Comparison of ENCODE assay signal across 8 mouse cellular contexts in the genomic region with DNA sequence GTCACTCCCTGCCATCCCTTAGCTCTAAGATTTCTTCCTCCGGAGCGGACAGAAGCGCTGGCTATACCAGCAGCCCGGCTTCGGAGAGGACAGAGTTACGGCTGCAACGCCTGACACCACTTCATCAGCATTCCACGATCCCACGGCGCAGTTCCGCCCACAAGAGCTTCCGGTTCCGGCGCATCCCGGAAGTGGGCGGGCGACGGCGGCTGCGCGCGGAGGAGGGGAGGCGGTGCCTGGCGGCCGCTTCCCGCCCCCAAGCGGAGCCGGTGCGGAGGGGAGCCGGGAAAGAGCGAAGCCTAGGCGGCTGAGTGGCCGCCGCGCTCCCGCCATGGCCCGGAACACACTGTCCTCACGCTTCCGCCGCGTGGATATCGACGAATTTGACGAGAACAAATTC. TPM values are rescaled to one million over a fixed set of nuclear protein-coding genes. Genes with fewer than 3 reads are reported as not detected.
DNase-seq lines count a peak whose midpoint lies in the region; ATAC-seq and TF ChIP-seq lines count a peak whose summit lies in the region.

No protein-coding gene starts in this region.

- peak overlapping the region; percentile 93 for H3K4me3 ChIP-seq in gastrocnemius, adult 2 months
- peak overlapping the region; percentile 62 for H3K4me3 ChIP-seq in hindbrain, postnatal 0 days (ENCODE audit: low read length)
- peak overlapping the region; percentile 95 for H3K4me3 ChIP-seq in left cerebral cortex, adult 2 months
- H3K4me3 ChIP-seq in macrophage (ENCODE audit: inconsistent target) = peak overlapping the region; percentile 94

- peaks cover 32% of the 10 kb centered on the region for H3K4me1 ChIP-seq in hindbrain, postnatal 0 days (ENCODE audit: insufficient read depth, low read length)

- no peaks in the 10 kb centered on the region for H3K9me3 ChIP-seq in hindbrain, postnatal 0 days (ENCODE audit: low read length)

- peak overlapping the region; percentile 83 for H3K9ac ChIP-seq in hindbrain, postnatal 0 days (replicated peaks; ENCODE audit: low read length)

- ATAC-seq in activated CD4-positive, CD25-positive, alpha-beta regulatory T cell, adult 4 months = peak; percentile 65
- ATAC-seq in common myeloid progenitor, adult 5-6 weeks (replicated peaks; ENCODE audit: low read depth, poor library complexity, severe bottlenecking) = peak; percentile 60
- ATAC-seq in hindbrain, postnatal 0 days = peak; percentile 89

- peaks cover 2% of the 10 kb centered on the region; the same call in 1 of the 2 replicates for H3K36me3 ChIP-seq in hindbrain, postnatal 0 days (ENCODE audit: insufficient read depth, low read length)
- 0 out of 2 replicates have a peak, but pooled peaks cover 8% of the 10 kb centered on the region for H3K36me3 ChIP-seq in macrophage (ENCODE audit: inconsistent target)

- peak; percentile 97 for DNase-seq in gastrocnemius, adult 2 months
- DNase-seq in hindbrain, postnatal 0 days (ENCODE audit: low spot score) = peak; percentile 97
- peak; percentile 94 to 97 for DNase-seq in left cerebral cortex, adult 2 months (ENCODE audit: extremely low spot score in 1 of 2, low spot score in 2 of 2)
- DNase-seq in retina, postnatal 7 days (ENCODE audit: low read depth, low spot score) = peak; percentile 91
- peak; percentile 87 to 91 for DNase-seq in urinary bladder, adult 18-20 months (ENCODE audit: low spot score in 2 of 2)

- 3% methylated on average over 44 of the region's 44 CpGs for WGBS in hindbrain, postnatal 0 days
- under 1% methylated on average over 43 of the region's 44 CpGs for WGBS in macrophage (ENCODE audit: missing documents)

- intact Hi-C loops in gastrocnemius, adult 2 months (cut with DNase I) = loop anchor here (10.0 kb wide), 1 partner anchor 363 kb away; a partner anchor contains a TSS
- intact Hi-C loops in left cerebral cortex, adult 2 months (cut with DNase I) = loop anchor here (2.0 kb wide), 1 partner anchor 57 kb away; a partner anchor contains a TSS

- H3K27ac ChIP-seq in gastrocnemius, adult 2 months = peak overlapping the region; percentile 98
- peak overlapping the region; percentile 95 for H3K27ac ChIP-seq in hindbrain, postnatal 0 days
- peak overlapping the region; percentile 75 for H3K27ac ChIP-seq in left cerebral cortex, adult 2 months
- peak overlapping the region; percentile 65 for H3K27ac ChIP-seq in macrophage

- TF ChIP-seq CTCF in gastrocnemius, adult 2 months (IDR thresholded peaks at IDR 0.05) = no peak
- no peak for TF ChIP-seq CTCF in hindbrain, postnatal 0 days (IDR thresholded peaks at IDR 0.05; ENCODE audit: low read depth)
- TF ChIP-seq CTCF in left cerebral cortex, adult 2 months (IDR thresholded peaks at IDR 0.05) = no peak

- no peaks in the 10 kb centered on the region for H3K27me3 ChIP-seq in hindbrain, postnatal 0 days (ENCODE audit: insufficient read depth, low read length)

- peaks cover 84% of the 10 kb centered on the region for H3K79me2 ChIP-seq in macrophage (ENCODE audit: inconsistent target)

- H3K4me2 ChIP-seq in hindbrain, postnatal 0 days (ENCODE audit: low read depth, low read length) = peak overlapping the region; percentile 90

RNA-seq across cellular contexts. Expression of a gene that starts 2.4 kb away (rescaled TPM):
- 1,000 to 10,000 TPM; 1,939 to 1,985 TPM for polyA plus RNA-seq in activated CD4-positive, CD25-positive, alpha-beta regulatory T cell, adult 4 months (2017; shearing (Covaris generic))
- total RNA-seq in common myeloid progenitor, adult 5-6 weeks (2017) = 1,747 and 1,973 TPM in 2 replicates
- total RNA-seq in gastrocnemius, adult 2 months (2021) = 100 to 1,000 TPM; 264 to 300 TPM
- total RNA-seq in hindbrain, postnatal 0 days (2014; rRNA removed) = 41.1 and 46.1 TPM in 2 replicates
- polyA plus RNA-seq in hindbrain, postnatal 0 days (2015; fragmentation: Nextera tagmentation; extraction: Ambion mirVana) = 600 and 645 TPM in 2 replicates
- 100 to 1,000 TPM; 251 to 253 TPM for total RNA-seq in left cerebral cortex, adult 2 months (2021)
- 100 to 1,000 TPM in 1 of 26 experiments, 10 to 100 TPM in 24, 1 to 10 TPM in 1; 9.5 to 133 (median 24.8) TPM for total RNA-seq in macrophage (2018; cell fraction: chromatin; rRNA removed)
- 100 to 1,000 TPM; 259 to 879 (median 445) TPM for total RNA-seq in macrophage (2018; cell fraction: cytosol; rRNA removed)
- 10 to 100 TPM; 37.5 to 94.1 (median 55.2) TPM for total RNA-seq in macrophage (2018; cell fraction: nucleus; rRNA removed)
- polyA plus RNA-seq in macrophage (2018) = 501 to 933 TPM (median 626 TPM) in 3 replicates

RNA-seq across cellular contexts. Expression of a gene that starts 2.7 kb away (rescaled TPM):
- 100 to 1,000 TPM; 120 to 136 TPM for polyA plus RNA-seq in activated CD4-positive, CD25-positive, alpha-beta regulatory T cell, adult 4 months (2017; shearing (Covaris generic))
- total RNA-seq in common myeloid progenitor, adult 5-6 weeks (2017) = 56.4 and 67.3 TPM in 2 replicates
- 100 to 1,000 TPM; 109 to 118 TPM for total RNA-seq in gastrocnemius, adult 2 months (2021)
- total RNA-seq in hindbrain, postnatal 0 days (2014; rRNA removed) = 45.5 and 63.8 TPM in 2 replicates
- polyA plus RNA-seq in hindbrain, postnatal 0 days (2015; fragmentation: Nextera tagmentation; extraction: Ambion mirVana) = 176 and 181 TPM in 2 replicates
- 100 to 1,000 TPM; 106 to 108 TPM for total RNA-seq in left cerebral cortex, adult 2 months (2021)
- 10 to 100 TPM in 25 of 26 experiments, 1 to 10 TPM in 1; 7.9 to 56.6 (median 26.2) TPM for total RNA-seq in macrophage (2018; cell fraction: chromatin; rRNA removed)
- 10 to 100 TPM; 24.7 to 62.3 (median 48.6) TPM for total RNA-seq in macrophage (2018; cell fraction: cytosol; rRNA removed)
- total RNA-seq in macrophage (2018; cell fraction: nucleus; rRNA removed) = 10 to 100 TPM in 25 of 26 experiments, 1 to 10 TPM in 1; 9.9 to 50.9 (median 30.1) TPM
- 48.9 to 69.3 TPM (median 53.8 TPM) in 3 replicates for polyA plus RNA-seq in macrophage (2018)

RNA-seq across cellular contexts. Expression of a gene that starts 10.6 kb away (rescaled TPM):
- 1 to 10 TPM; 1.1 TPM for polyA plus RNA-seq in activated CD4-positive, CD25-positive, alpha-beta regulatory T cell, adult 4 months (2017; shearing (Covaris generic))
- 0.18 and 0.34 TPM in 2 replicates for total RNA-seq in common myeloid progenitor, adult 5-6 weeks (2017)
- under 1 TPM in 1 of 2 experiments, not detected in 1; 0.08 TPM for total RNA-seq in gastrocnemius, adult 2 months (2021)
- 0.93 and 1.2 TPM in 2 replicates for total RNA-seq in hindbrain, postnatal 0 days (2014; rRNA removed)
- 0.66 and 0.73 TPM in 2 replicates for polyA plus RNA-seq in hindbrain, postnatal 0 days (2015; fragmentation: Nextera tagmentation; extraction: Ambion mirVana)
- total RNA-seq in left cerebral cortex, adult 2 months (2021) = under 1 TPM; 0.32 to 0.70 TPM
- 1 to 10 TPM in 21 of 26 experiments, under 1 TPM in 5; 0.50 to 6.7 (median 1.6) TPM for total RNA-seq in macrophage (2018; cell fraction: chromatin; rRNA removed)
- total RNA-seq in macrophage (2018; cell fraction: cytosol; rRNA removed) = 1 to 10 TPM in 3 of 26 experiments, under 1 TPM in 23; 0.14 to 1.4 (median 0.40) TPM
- 1 to 10 TPM in 24 of 26 experiments, under 1 TPM in 2; 0.41 to 8.3 (median 2.4) TPM for total RNA-seq in macrophage (2018; cell fraction: nucleus; rRNA removed)
- 0.09 to 1.3 TPM (median 0.66 TPM) in 3 replicates for polyA plus RNA-seq in macrophage (2018)

RNA-seq across cellular contexts. Expression of a gene that starts 57.5 kb away (rescaled TPM):
- 10 to 100 TPM; 23.8 to 26.3 TPM for polyA plus RNA-seq in activated CD4-positive, CD25-positive, alpha-beta regulatory T cell, adult 4 months (2017; shearing (Covaris generic))
- 11.5 and 21.1 TPM in 2 replicates for total RNA-seq in common myeloid progenitor, adult 5-6 weeks (2017)
- total RNA-seq in gastrocnemius, adult 2 months (2021) = 10 to 100 TPM; 12.9 to 13.9 TPM
- 12.8 and 17.4 TPM in 2 replicates for total RNA-seq in hindbrain, postnatal 0 days (2014; rRNA removed)
- polyA plus RNA-seq in hindbrain, postnatal 0 days (2015; fragmentation: Nextera tagmentation; extraction: Ambion mirVana) = 27.7 and 30.3 TPM in 2 replicates
- 10 to 100 TPM; 30.3 to 31.1 TPM for total RNA-seq in left cerebral cortex, adult 2 months (2021)
- 100 to 1,000 TPM in 3 of 26 experiments, 10 to 100 TPM in 23; 20.8 to 113 (median 74.0) TPM for total RNA-seq in macrophage (2018; cell fraction: chromatin; rRNA removed)
- 10 to 100 TPM in 19 of 26 experiments, 1 to 10 TPM in 7; 5.5 to 16.9 (median 13.1) TPM for total RNA-seq in macrophage (2018; cell fraction: cytosol; rRNA removed)
- 10 to 100 TPM in 24 of 26 experiments, 1 to 10 TPM in 2; 8.0 to 67.9 (median 34.1) TPM for total RNA-seq in macrophage (2018; cell fraction: nucleus; rRNA removed)
- polyA plus RNA-seq in macrophage (2018) = 11.7 to 16.1 TPM (median 12.3 TPM) in 3 replicates

Comparison
In these comparisons a context has a peak if more than half of its experiments do, and no peak if none do; other contexts are left out.
1. Peak in every context shown above with its lines: DNase-seq, ATAC-seq, H3K4me3 ChIP-seq and H3K27ac ChIP-seq.